Mouse (Mus musculus): ENCODE measurements around the gene Actg2.

DNA sequence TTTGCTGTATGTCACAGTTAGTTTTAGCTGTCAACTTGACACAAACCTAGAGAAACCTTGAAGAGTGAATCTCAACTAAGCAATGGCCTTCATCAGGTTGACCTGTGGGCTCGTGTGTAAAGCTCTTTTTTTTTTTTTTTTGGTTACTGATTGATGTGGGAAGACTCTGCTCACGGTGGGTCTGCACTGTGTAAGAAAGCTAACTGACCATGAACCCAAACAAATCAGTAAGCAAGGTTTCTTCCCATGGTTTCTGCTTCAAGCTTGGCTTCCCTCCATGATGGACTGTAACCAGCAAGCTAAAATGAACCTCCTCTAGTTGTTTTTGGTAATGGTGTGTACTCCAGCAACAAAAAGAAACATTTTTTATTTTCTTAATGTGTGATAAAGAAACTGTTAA is 56.9 kb downstream of the Actg2 start:
- TF ChIP-seq POLR2A (IDR thresholded peaks at IDR 0.05; ENCODE audit: low read depth, low read length) = no peak
- TF ChIP-seq CTCF (IDR thresholded peaks at IDR 0.05; ENCODE audit: extremely low read depth, insufficient read length, insufficient replicate concordance, low read depth, low read length) = no peak
